Mouse (Mus musculus) ES-E14 (cell line): Measurements from ENCODE around the gene Pnma1.

ENCODE experiments used
- CHD2 ChIP-seq: IDR thresholded peaks from 2 replicates; pipeline ENCODE4 v1.6.1; 2014; ENCODE audit warnings: mild to moderate bottlenecking, low read depth, low read length, inconsistent platforms
- MAFK ChIP-seq: IDR thresholded peaks from 2 replicates; pipeline ENCODE4 v1.6.1; 2014; ENCODE audit warnings: mild to moderate bottlenecking, low read depth, low read length, inconsistent platforms; ENCODE audit not compliant: insufficient read depth
- ZNF384 ChIP-seq: IDR thresholded peaks from 2 replicates; pipeline ENCODE4 v1.6.1; 2012; ENCODE audit warnings: low read depth, low read length, inconsistent platforms

DNA sequence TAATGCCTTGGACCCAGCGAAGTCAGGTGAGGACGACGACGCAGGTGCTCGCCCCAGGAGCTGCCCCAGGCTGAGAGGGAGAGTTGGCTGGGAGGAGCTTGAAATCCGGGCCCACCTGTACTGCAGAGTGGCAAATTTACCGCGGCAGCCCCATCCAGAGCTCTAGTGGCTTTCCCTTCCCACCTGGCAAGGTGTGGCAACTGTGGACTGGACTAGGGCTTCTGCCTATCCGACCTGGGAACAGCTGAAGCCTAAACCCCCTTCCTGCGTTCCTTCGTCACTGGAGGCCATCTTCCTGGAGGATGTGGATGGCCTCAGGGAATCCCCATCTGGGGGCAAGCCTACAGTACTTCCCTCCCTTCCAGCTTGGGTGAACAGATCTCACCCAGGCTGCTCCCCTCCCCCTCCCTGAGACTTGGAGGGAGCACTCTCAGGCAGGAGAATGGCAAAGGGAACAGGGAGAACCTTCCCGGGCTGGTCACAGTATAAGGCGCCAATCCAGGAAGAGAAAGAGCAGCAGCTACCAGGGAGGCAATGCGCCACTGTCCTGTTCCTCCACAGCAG, 40.7 kb upstream of the Pnma1 start:
- TF ChIP-seq ZNF384 (no peak), CHD2 (no peak), MAFK (no peak)
